Mouse (Mus musculus): ENCODE measurements at regions not wholly inside any gene's neighbourhood (a gene's known extent, or its start where the extent isn't known, plus 50 kb on each side); places are given as distances from the start of the nearest gene placed in this dataset.

DNA sequence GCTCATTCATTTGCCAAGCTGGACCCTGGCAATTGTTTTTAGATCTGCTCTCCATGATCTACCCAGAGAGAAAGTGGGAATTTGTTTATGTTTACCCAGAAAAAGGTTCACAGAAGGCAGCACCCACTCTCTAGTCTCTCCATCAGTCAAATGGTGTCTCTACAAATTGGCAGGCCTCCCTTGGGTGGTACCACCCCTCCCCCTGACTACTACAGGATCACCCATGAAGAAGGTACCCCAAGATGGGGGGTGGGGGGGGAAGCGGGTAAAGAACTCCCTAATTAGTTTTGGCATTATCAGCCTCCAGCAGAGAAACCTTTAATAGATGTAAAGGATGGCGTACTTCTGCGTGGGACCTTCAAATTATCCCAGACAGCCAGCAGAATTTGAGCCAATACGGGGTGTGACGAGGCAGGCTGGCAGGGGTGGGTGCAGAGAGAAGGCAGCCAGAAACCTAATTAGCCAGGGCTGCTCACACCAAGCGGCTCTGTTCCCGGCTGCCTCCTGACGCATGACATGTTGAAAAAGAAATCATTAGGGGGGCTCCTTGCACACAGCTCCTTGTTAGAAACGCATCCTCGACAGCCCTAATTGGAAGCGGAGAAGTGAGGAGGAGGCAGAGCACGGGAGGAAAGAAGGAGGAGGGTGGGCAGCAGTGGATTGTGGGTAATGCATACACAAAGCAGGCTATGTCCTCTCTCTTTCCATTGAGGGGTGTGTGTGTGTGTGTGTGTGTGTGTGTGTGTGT, 220.7 kb downstream of the Suds3 start:
- TF ChIP-seq MAX (IDR thresholded peaks at IDR 0.05; ENCODE audit: low read depth) (no peak), POLR2A (IDR thresholded peaks at IDR 0.05; ENCODE audit: insufficient read length, low read depth) (no peak), MYOD1 (IDR thresholded peaks at IDR 0.05; ENCODE audit: control insufficient read depth in 1 of 3, insufficient read length in 2 of 3, low read depth in 2 of 3) (no peak), MYOG (IDR thresholded peaks at IDR 0.05; ENCODE audit: control insufficient read depth in 1 of 3, insufficient read depth in 1 of 3, insufficient read length in 2 of 3, low read depth in 2 of 3) (no peak), E2F4 (IDR thresholded peaks at IDR 0.05; ENCODE audit: insufficient read depth) (no peak), USF1 (IDR thresholded peaks at IDR 0.05; ENCODE audit: low read depth) (no peak), POLR2AphosphoS2 (IDR thresholded peaks at IDR 0.05; ENCODE audit: insufficient read length, low read depth) (no peak), TCF12 (IDR thresholded peaks at IDR 0.05; ENCODE audit: insufficient read depth, poor library complexity, severe bottlenecking) (no peak)

All from myocyte (in vitro differentiated cells).